ENCODE assay signal across 28 mouse cellular contexts in genomic region chr9:97603729-97604128, GRCm38 (mm10).
DNase-seq lines count a peak whose midpoint lies in the region; ATAC-seq lines count a peak whose summit lies in the region.
"Had no signal": no experiment of that assay in that cellular context is flagged by ENCODE, and none has a peak within 500 bp of the region (broad histone marks: within the 10 kb centered on the region; RNA-seq: fewer than 3 reads in every experiment).

No protein-coding gene starts in this region.

- H3K9me3 ChIP-seq in hindbrain, embryonic 11.5 days (ENCODE audit: control insufficient read depth, low read length), result no peaks in the 10 kb centered on the region
- H3K9me3 ChIP-seq in midbrain, embryonic 10.5 days (replicated peaks), result no peaks in the 10 kb centered on the region
- H3K9me3 ChIP-seq: forebrain, embryonic 15.5 days; heart, embryonic 10.5 days; heart, embryonic 15.5 days; hindbrain, embryonic 13.5 days; liver, embryonic 12.5 days; midbrain, embryonic 12.5 days; neural tube, embryonic 12.5 days; stomach, embryonic 15.5 days had no signal

- H3K4me3 ChIP-seq in hindbrain, embryonic 11.5 days (ENCODE audit: low read depth, low read length), result no peak overlapping the region
- no peak overlapping the region for H3K4me3 ChIP-seq in midbrain, embryonic 10.5 days
- H3K4me3 ChIP-seq: forebrain, embryonic 15.5 days; heart, embryonic 10.5 days; heart, embryonic 15.5 days; hindbrain, embryonic 13.5 days; liver, embryonic 12.5 days; midbrain, embryonic 12.5 days; myocyte; neural tube, embryonic 12.5 days; stomach, embryonic 15.5 days had no signal

- H3K4me2 ChIP-seq in hindbrain, embryonic 11.5 days (replicated peaks; ENCODE audit: low read depth, low read length), result no peak overlapping the region
- H3K4me2 ChIP-seq: forebrain, embryonic 15.5 days; heart, embryonic 15.5 days; hindbrain, embryonic 13.5 days; liver, embryonic 12.5 days; midbrain, embryonic 12.5 days; neural tube, embryonic 12.5 days; stomach, embryonic 15.5 days had no signal

- no peak overlapping the region for H3K9ac ChIP-seq in hindbrain, embryonic 11.5 days (ENCODE audit: low read depth, low read length)
- H3K9ac ChIP-seq: forebrain, embryonic 15.5 days; heart, embryonic 15.5 days; hindbrain, embryonic 13.5 days; liver, embryonic 12.5 days; liver, postnatal 0 days; midbrain, embryonic 12.5 days; neural tube, embryonic 12.5 days; stomach, embryonic 15.5 days had no signal

- H3K27me3 ChIP-seq in hindbrain, embryonic 11.5 days (ENCODE audit: control insufficient read depth, insufficient read depth, low read length), result no peaks in the 10 kb centered on the region
- no peaks in the 10 kb centered on the region for H3K27me3 ChIP-seq in midbrain, embryonic 10.5 days (ENCODE audit: low read depth, poor library complexity, severe bottlenecking)
- H3K27me3 ChIP-seq: forebrain, embryonic 15.5 days; heart, embryonic 15.5 days; hindbrain, embryonic 13.5 days; liver, embryonic 12.5 days; midbrain, embryonic 12.5 days; neural tube, embryonic 12.5 days; stomach, embryonic 15.5 days had no signal

- H3K4me1 ChIP-seq in hindbrain, embryonic 11.5 days (replicated peaks; ENCODE audit: control insufficient read depth, insufficient read depth, low read length), result 0 out of 2 replicates have a peak, but pooled peaks cover 2% of the 10 kb centered on the region
- peaks cover 11% of the 10 kb centered on the region for H3K4me1 ChIP-seq in midbrain, embryonic 10.5 days
- H3K4me1 ChIP-seq: heart, embryonic 10.5 days; heart, embryonic 15.5 days; liver, embryonic 12.5 days; midbrain, embryonic 12.5 days had no signal

- no peaks in the 10 kb centered on the region for H3K36me3 ChIP-seq in hindbrain, embryonic 11.5 days (ENCODE audit: control insufficient read depth, insufficient read depth, low read length)
- H3K36me3 ChIP-seq in midbrain, embryonic 10.5 days, result no peaks in the 10 kb centered on the region
- H3K36me3 ChIP-seq: forebrain, embryonic 15.5 days; G1E; heart, embryonic 10.5 days; heart, embryonic 15.5 days; hindbrain, embryonic 13.5 days; liver, embryonic 12.5 days; midbrain, embryonic 12.5 days; neural tube, embryonic 12.5 days; stomach, embryonic 15.5 days had no signal

- WGBS in hindbrain, embryonic 11.5 days, result 78% methylated on average over 8 of the region's 8 CpGs
- WGBS in midbrain, embryonic 10.5 days, result 60% methylated on average over 8 of the region's 8 CpGs

- H3K27ac ChIP-seq in hindbrain, embryonic 11.5 days (ENCODE audit: low read depth, low read length), result no peak overlapping the region
- H3K27ac ChIP-seq in midbrain, embryonic 10.5 days (replicated peaks), result no peak overlapping the region
- H3K27ac ChIP-seq: forebrain, embryonic 15.5 days; heart, embryonic 10.5 days; heart, embryonic 15.5 days; hindbrain, embryonic 13.5 days; liver, embryonic 12.5 days; midbrain, embryonic 12.5 days; neural tube, embryonic 12.5 days; stomach, embryonic 15.5 days had no signal

- DNase-seq in adrenal gland, adult (ENCODE audit: inconsistent age in 2 of 2, low spot score in 1 of 2), result peak; percentile 37 to 84
- no peak for DNase-seq in adrenal gland, postnatal 4 days (ENCODE audit: low spot score in 2 of 2)
- peak; percentile 31 for DNase-seq in layer of hippocampus, adult 9-11 months
- no peak for DNase-seq in layer of hippocampus, adult 11-12 months (ENCODE audit: low spot score)
- peak; percentile 58 for DNase-seq in adrenal gland, postnatal 14 days
- DNase-seq in fibroblast of lung, adult 2 months (ENCODE audit: low read depth), result peak; percentile 49
- no peak for DNase-seq in hindbrain, embryonic 11.5 days (ENCODE audit: low spot score)
- no peak for DNase-seq in midbrain, embryonic 10.5 days (ENCODE audit: low spot score)
- DNase-seq: cerebellum, adult 18-20 months; cerebellum, postnatal 25 days; gastrocnemius, postnatal 14 days; kidney, postnatal 14 days; layer of hippocampus, postnatal 36 days; left cerebral cortex, postnatal 4 days; liver, postnatal 0 days; lung, postnatal 36 days; thymus, postnatal 14 days had no signal

- ATAC-seq in hindbrain, embryonic 11.5 days (ENCODE audit: low FRiP score), result no peak
- ATAC-seq: forebrain, embryonic 15.5 days; intestine, postnatal 0 days; liver, embryonic 12.5 days; liver, postnatal 0 days had no signal

Comparison
In these comparisons a context has a peak if more than half of its experiments do, and no peak if none do; other contexts are left out.
1. DNase-seq: peak in adrenal gland, adult (2 of 2), layer of hippocampus, adult 9-11 months (single experiment), adrenal gland, postnatal 14 days (single experiment) and fibroblast of lung, adult 2 months (single experiment); none in adrenal gland, postnatal 4 days (0 of 2), layer of hippocampus, adult 11-12 months (single experiment), hindbrain, embryonic 11.5 days (single experiment) and midbrain, embryonic 10.5 days (single experiment).